Mouse (Mus musculus): ENCODE measurements at regions not wholly inside any gene's neighbourhood (a gene's known extent, or its start where the extent isn't known, plus 50 kb on each side); places are given as distances from the start of the nearest gene placed in this dataset.

GRCm38 (mm10) chr13:73039731-73040130 is 220.5 kb upstream of the Irx4 start:
- no peak for TF ChIP-seq CTCF (IDR thresholded peaks at IDR 0.05; ENCODE audit: borderline replicate concordance, insufficient read depth, low read length)
- no peak for TF ChIP-seq POLR2A (IDR thresholded peaks at IDR 0.05; ENCODE audit: low read depth, low read length)
